Mouse (Mus musculus) mouse trophoblast stem cell (cell line): ENCODE measurements around the gene Cpa5.

Source experiments
- in situ Hi-C, 2 experiments: fragments of 300-500 bp; cut with MseI, MboI; formaldehyde crosslinking; loops; 2 replicates in 1 of 2; 3 replicates in 1 of 2; pipeline ENCODE4 v1.15.1; 2025

The Cpa5 gene

DNA sequence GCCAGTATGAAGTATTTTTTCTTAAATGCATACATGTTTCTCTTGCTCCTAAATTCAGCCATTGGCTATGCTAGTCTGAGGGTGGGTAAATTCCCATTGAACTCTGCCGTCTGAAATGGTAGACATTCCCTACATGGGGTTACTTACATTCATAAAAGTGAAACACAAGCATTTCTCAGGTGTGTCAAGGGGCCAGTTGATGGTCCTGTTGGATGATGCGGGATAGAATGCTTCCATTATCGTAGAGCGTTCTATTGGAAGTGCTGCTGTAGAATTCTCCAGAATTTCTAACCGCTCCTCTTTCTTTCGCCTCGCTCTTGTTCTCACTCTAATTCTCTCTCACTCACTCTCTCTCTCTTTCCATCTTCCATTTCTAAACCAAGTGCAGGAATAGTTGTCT is at the start of gene Cpa5:
Cpa5 (plus strand) TSS at position 301 of the 400 bp plus-strand sequence.
- in situ Hi-C loops, result no loop called here

DNA sequence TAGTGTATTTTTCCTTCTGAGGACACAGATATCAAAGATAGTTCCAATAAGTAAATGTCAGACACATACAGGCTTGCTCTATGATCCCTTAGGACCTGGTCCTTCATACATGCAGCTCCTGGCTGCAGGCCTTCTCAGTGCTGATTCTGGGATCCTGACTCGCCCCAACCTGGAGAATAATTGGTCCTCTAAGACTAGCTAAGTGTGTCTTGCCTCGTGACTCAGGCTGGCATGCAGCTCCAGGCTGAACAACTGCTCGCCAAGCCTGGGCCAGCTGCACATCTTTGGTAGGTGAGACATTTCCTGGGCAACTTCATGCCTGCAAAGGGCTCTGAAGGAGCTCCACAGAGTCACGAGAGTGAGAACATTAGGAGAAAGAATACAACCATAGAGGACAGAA is 48.7 kb upstream of the Cpa5 start:
- in situ Hi-C loops, result no loop called here

DNA sequence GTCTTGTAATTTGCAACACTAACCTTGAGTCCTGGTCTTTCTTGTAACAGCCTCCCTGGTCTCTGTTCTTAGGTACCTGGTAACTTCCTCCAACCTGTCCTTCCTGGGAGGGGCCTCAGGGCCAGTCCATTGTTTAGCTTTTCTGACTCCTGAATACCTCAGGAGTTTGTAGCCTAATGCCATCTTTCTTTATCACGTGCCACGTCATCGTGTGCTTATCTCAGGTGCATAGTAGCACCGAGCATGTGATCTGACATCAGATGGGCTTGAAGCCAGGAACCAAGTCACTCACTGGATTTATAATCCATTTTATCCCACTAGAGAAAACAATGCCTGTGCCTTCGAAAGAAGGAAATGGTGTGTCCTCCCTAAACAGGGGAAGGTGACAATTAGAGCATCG is 47.2 kb upstream of the Cpa5 start:
- in situ Hi-C loops, result no loop called here

DNA sequence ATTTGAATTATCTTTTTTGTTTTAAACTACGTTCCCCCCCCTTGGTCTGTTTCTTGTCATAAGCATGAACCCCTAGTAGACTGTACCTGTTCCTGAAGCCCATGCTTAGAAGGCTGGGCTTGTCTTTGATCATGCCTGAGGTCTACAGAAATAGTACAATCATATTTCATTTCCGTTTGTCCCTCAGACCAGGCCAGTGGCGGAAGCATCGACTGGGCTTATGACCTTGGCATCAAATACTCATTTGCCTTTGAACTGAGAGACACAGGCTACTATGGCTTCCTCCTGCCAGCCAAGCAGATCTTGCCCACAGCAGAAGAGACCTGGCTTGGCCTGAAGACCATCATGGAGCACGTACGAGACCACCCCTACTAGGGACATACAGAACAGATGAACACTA is 46.8 kb upstream of the Cpa5 start:
- in situ Hi-C loops, result no loop called here

DNA sequence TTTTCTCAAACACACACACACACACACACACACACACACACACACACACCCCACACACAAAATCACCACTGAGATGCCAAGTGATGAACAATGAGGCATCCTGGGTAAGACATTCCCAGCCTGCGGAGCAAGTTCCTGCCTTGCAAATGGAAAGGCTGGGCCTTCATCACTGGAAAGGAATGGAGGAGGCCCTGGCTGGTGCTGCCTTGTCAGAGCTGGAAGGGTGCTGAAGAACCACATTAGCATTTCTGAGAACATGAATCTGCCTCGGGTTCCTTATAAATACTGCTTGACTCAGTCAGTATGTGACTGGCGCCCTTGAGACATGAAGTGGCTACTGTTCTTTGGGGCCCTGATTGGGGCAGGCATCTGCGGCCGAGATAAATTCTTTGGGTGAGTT is 42.7 kb upstream of the Cpa5 start, which contains the start of gene Cpa4:
Cpa4 (plus strand) TSS at position 301 of the 400 bp plus-strand sequence.
- in situ Hi-C loops, result no loop called here

DNA sequence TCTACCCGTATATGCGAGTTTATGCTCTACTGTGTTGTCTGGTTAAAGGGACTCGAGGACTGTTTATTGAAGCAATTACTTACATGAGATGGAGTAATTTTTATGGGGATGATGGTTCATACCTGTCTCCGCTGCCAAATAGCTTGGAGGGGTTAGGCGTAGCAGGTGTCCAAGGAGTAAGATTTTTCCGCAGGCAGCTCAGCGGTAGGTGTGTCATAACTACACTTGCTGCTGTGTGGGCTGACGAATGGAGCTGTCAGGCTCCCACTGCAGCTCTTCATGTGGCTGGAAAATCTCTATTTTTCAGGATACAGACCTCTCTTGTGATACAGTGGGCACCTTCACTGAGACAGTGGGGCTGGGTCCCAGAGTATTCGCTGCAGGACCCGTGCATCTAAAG is 41.5 kb upstream of the Cpa5 start:
- in situ Hi-C loops, result no loop called here

DNA sequence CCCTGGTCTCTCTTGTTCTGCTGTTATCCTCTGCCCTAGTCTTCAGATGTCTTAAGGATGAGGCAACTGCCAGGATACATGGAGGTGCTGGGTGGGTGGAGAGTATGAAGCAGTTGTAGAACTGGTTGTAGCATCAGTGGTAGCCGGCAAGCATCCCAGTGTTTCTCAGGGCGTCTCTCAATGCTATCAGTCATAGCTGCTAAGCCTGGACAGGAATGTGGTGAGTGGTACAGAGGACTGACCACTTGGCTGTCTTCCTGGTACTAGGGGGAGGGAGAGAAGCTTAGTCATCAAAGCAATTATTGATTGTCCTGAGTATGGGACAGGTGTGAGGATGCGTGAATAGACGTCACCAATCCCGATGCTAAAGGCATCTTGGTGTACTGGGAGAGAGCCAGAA is 40.8 kb upstream of the Cpa5 start:
- in situ Hi-C loops, result no loop called here

DNA sequence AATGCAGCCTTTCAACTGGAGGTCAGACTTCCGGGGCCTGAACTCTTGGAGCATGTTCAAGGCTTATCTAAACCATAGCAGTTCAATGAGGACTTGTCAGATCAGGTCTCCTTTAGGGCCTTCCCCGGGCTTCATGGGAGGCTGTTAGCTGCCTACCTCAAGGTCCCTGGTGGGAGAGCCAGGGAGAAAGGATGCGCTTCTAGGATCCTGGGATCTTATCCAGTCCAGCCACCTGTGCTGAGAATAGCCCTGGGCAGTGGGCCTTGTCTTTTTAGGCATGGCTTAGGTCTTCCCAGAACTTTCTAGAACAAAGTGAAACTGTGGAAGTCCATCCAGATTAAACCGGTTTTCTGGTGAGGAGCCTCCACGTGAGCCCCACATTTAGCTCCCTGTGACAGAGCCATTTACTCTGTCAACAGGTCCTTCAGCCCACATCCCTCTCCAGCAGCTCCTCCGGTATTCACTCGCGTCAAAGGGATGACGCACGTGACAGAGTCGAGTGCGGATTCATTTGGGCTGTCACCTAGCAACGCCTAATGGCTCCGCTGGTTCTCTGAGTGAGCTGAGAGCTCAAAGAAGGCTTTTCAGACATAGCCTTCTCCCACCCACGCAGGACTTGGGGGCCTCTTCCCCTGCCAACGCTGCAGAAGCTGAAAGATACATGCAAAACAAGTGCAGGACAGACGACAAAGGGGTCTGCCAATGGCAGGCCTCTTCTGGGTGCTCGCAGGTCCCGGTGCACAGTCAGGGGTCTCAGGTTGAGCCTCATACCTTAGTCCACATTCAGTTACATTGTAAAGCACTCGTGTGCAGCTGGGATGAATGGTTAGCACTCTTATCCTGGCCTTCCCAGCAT is 38.1 kb upstream of the Cpa5 start:
- in situ Hi-C loops, result no loop called here

DNA sequence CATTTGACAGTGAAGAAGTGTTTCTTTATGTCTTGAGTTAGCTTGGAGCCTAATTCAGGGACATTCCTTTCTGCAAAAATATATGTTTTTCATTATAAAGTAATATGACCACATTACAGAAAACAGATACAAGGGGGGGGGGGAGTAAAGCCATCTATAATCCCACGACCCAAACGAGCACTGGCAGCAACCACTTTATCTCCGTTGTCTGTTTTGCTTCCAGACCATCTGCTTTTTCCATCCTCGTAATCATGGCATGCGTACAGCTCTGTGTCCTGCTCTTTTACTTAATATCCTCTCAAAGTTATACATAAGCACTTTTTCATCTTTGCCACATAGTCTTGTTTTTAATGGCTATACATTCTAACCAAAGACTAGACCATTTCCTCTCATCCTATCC is 37.4 kb upstream of the Cpa5 start:
- in situ Hi-C loops, result no loop called here

DNA sequence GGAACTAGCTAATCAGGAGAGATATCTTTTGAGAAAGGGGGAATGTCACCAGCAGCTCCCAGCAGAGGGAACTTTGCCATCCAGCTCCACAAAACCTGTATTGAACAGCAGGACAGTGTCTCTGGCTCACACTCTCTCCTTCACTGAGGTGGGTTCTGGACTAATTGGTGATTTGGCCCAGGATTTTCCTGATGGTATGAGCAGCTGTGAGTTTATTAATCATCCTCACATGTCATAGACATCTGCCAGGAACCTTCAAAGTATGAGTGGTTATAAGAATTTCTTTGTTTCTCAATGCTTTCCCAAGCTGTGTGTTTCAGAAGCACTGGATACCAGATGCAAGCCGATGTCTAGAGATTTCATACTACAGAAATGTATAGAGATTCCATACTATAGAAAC is 35.9 kb upstream of the Cpa5 start:
- in situ Hi-C loops, result no loop called here

DNA sequence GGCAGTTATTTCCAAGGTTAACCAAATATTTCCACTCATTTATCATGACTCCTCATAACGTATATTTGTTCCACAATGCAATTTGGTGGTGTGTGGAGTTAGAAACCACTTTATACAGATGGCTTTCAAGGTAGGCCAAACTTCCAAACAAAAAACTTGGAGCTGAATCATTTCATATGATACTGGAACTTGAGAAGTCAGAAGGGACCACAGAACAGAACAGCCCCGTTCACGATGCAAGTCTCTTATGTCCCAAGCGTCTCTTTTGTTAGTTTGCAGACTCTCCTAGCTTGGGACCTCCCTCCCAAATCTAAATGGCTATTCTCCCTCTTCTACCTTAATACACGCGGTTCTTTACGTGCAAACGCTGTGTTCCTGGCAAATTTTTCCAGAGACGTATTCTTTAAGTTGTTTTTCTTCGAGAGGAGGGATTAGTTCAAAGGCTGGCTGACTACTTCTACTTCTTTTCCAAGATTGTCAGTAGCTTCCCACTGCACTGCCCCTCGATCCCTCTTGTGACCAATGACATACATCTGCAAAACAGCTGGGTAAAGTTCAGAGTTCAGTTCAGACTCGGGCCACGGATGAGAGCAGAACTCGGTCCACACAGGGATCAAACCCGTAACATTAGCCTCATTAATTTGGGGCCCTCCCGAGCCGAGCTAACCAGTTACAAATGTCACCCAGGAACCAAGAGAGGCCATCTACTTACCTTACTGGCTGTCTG is 34.2 kb upstream of the Cpa5 start:
- in situ Hi-C loops, result no loop called here

DNA sequence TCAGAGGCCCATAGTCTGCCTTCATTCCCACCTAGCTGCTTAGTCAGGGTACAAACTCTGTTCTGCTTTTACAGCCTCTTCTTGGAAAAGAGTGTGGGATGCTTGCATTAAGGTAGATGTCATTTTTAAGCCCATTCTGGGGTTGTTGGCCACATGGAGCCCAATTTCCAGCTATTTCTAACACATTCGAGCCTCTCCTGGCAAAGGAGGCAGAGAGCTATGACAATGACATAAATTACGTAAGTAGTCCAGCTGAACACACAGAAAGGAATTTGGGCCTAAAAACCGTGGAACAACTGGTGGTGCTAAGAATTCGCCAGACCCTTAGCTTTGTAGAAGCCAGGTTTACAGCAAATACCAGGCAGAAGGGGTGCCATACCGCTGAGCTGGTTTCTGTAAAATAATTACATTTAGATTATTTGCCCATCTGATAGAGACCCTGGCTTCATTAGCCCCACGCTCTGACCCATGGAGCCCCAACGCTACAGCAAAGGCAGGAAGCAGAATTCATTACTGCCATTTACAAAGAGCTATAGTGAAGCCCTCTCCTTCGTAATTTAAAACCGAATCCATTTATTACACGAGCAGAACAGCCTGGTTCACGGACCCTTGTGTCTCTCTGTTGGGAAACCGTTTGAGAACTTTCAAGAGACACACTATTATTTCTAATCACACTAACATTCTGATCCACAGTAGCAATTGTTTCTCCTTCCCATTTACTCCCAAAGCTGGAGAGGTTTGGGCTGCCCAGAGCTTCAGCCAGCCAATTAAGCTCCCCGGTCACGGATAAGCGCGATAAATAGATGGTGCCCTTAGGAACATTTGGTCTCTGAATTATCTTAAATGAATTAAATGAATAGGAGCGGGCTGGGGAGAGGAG is 30.6 kb upstream of the Cpa5 start:
- in situ Hi-C loops, result no loop called here

DNA sequence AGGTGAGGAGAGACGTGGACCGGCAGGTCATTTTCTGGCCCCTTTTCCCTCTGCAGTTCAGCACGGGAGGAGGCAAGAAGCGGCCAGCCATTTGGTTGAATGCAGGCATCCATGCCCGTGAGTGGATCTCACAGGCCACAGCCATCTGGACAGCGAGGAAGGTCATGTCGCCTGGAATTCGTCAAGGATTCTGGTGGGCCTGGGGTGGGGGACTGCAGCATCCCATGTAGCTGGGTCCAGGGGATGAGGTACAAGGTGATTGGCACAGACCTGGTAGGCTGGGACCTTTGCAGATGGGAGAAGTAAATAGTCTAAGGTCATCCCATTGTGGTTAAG is 30.0 kb upstream of the Cpa5 start:
- in situ Hi-C loops, result no loop called here

DNA sequence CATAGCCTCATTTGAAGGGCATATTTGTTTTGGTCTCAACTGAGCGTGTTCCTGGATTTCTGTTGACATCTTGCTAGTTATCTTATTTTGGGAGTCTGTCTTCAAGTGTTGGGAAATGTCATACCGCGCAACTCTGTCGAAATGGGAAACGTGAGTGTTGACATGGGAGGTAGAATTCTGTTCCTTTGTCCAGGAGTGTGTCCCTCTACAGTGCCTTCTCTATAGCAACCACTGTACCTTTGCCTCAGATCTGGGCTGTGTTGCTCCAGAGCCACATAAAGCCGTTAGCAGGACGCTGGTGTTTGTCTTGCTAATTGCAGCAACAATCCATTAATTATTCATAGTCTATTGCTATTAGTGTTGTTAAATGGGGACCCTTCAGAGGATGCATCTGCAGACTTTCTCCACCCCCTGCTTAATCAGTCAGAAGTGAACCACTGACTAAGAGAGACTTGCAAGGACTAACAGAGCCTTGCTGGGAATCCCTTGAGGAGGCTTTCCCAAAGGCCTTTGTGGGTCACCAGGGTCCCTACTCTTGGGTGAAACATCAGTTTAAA is 23.8 kb upstream of the Cpa5 start:
- in situ Hi-C loops, result no loop called here

DNA sequence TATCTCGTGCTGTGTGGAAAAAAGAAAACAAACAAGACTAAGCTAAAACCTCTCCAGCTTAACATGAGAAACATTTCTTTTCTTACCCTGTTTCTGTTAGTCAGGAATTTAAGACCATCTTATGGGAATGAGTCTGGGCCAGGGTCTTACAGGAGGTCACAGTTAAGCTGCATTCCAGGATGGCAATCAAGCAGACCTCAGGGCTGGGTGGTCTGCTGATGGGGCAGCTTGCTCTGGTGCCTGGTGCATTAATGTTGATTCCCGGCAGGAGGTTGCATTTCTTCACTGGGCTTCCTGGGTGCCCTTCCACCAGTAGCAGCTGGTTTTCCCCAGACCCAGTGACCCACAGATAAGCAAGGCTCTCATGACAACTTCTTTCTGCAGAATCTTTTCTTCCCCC is 21.0 kb upstream of the Cpa5 start:
- in situ Hi-C loops, result no loop called here

DNA sequence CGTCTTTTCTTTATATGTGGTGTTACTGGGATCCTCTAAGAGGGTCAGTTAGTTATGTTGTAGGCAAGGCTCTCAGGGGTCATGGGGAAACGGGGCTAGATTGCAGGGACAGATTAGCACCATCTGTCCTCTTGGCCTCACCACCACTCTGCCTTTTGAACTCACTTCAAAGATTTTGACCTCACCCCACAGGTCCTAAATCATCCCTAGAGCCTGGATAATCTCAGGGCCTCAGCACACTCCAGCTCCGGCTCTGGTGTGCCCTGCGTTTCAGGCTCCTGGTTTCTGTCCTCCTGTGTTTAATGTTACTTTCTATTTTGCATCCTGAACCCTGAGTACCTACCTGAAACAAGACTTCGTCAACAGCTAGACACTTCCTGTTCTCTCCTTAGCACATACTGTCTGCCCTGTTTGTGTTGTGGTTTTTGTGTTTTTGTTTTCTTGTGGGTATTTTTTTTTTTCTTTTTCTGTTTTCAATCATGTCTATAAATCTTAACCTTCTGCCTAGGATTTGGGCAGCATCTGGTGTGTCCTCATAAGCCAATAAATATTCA is 18.9 kb upstream of the Cpa5 start:
- in situ Hi-C loops, result no loop called here

DNA sequence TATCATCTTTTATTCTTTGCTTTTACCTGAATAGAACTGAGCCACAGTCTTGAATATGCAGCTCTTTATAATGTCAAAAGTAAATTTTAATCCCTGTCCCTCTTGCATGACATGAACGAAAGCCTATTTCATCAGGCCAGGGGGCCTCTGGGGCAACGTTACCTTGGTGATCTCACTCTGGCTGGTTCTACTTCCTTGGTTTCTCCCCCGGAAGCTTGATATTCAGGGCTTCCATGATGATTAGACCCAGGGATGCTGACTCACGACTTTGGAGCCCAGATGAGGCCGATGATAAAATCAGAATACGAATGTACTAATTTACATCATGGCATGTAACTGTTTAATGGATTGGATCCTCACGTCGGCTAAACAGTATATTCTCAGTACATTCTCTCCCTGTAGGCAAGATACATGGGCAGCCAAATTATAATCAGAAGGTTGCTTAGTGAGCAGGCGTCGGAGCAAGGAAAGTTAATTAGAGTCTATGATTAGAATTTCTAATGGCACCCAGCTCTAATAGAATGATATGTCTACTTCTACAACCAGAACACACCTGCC is 18.3 kb upstream of the Cpa5 start:
- in situ Hi-C loops, result no loop called here

DNA sequence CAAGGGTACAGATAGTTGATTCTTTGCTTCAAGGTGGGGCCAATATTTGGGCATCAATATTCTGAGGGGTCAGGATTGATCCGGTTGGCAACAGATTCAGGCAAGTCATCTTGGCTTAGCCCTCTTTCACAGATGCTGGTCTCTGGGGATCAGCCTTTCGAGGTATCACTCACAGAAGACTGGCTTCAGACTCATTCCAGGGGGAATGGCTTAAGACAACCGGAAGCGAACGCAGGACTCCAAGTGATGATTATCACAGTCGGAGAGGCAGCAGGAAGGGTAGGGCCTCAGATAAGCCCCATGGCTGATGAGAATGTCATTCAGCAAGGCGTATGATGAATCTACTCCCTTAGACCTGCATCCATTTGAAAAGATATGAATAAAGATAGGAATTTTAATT is 16.4 kb upstream of the Cpa5 start:
- in situ Hi-C loops, result no loop called here

DNA sequence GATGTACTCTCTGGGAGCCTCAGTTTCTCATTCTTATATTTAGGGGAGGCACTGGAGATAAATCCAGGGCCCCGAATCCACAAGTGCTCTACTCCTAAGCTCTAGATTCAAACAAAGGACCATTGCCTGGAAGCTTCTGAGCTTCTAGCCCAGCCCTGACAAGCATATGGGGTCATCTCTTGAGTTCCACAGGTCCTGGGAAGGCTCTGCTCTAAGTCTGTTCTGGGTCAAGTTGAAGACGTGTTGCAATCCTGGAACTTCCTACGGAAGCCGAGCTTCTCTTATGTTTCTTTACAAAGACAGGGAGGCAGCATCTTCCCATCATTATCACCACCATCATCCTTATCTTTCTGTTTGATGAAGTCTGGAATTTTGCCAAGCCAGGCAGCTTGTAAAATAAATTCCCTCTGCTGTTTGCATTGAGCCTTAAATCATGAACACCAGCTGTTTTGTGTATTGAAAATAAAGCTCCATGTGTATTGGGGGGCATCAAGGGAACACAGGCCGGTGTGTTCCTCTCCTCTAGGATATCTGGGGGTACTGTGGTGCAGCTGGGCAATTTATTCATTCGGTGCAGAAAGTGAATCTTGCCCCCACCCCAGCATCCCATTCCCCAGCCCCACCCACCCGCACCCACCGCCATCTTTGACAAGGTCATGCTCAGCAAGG is 14.4 kb upstream of the Cpa5 start:
- in situ Hi-C loops, result no loop called here

DNA sequence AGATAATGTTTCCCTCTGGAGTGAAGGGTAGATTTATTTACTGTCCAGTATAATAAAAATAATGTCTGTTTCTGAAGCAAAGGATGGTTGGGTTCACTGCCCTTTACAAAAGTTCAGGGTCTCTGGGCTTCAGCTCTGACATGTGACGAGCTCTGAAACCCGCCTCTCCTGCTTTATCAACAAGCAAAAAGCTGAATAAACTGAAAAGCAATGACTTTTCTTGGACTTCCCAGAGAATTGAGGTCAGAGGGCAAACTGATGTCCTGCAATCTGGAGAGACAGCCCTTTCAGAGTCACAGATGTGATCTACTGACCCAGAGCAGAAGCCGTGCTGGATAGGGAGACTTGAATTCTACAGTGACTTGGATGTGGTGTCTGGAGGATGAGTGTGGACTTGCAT is 10.8 kb upstream of the Cpa5 start:
- in situ Hi-C loops, result no loop called here

DNA sequence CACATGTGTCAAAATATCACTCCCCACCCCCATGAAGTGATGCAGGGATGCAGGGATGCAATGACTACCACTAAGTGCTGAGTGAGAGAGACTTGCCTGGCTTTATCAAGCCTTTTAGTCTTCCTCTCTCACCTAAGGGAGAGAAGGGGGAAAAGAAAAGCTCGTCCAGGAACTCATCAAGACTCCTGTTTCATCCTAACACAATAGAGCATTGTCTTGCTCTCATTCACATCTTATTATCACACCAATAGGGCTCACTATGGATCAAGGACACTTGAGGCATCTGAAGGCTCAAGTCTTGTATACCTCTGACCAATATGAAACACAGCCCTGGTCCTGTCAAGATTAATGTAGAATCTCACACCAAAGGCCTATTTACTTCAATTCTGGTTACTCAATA is 9.8 kb upstream of the Cpa5 start:
- in situ Hi-C loops, result no loop called here
